Mouse (Mus musculus): ENCODE results near the gene Notch1. TPM values are rescaled to one million over a fixed set of nuclear protein-coding genes. Genes with fewer than 3 reads are reported as not detected.

Gene Notch1
- polyA plus RNA-seq, 1 experiment from 2014 or later, result 29.9 TPM

GRCm38 (mm10) chr2:26501651-26502141 is 14.8 kb downstream of the Notch1 start:
- Histone ChIP-seq H3K36me3 (ENCODE audit: control insufficient read depth, insufficient read depth, low read length) (no peaks in the 10 kb centered on the region), H3K4me1 (ENCODE audit: control insufficient read depth, insufficient read depth, low read length) (peaks cover 48% of the 10 kb centered on the region), H3K4me3 (ENCODE audit: low read depth, low read length) (peak overlapping the region; percentile 78), H3K27me3 (replicated peaks; ENCODE audit: control insufficient read depth, insufficient read depth, low read length) (peaks cover 7% of the 10 kb centered on the region; the same call in 1 of the 2 replicates), H3K4me2 (ENCODE audit: low read depth, low read length) (peak overlapping the region; percentile 75), H3K9me3 (ENCODE audit: control insufficient read depth, low read length) (no peaks in the 10 kb centered on the region), H3K9ac (ENCODE audit: low read depth, low read length) (peak overlapping the region; percentile 82), H3K27ac (replicated peaks; ENCODE audit: low read depth, low read length) (peak overlapping the region; percentile 79)
- ATAC-seq (ENCODE audit: low read depth) (0 out of 2 replicates have a peak, but pooled peaks have one; percentile 24), DNase-seq (ENCODE audit: low spot score) (peak; percentile 85)
- 3% methylated on average over 13 of the region's 15 CpGs for WGBS

GRCm38 (mm10) chr2:26500599-26501370 is 15.7 kb downstream of the Notch1 start:
- peak overlapping the region; percentile 78 for H3K4me3 ChIP-seq (ENCODE audit: low read depth, low read length)
- no peaks in the 10 kb centered on the region for H3K36me3 ChIP-seq (ENCODE audit: control insufficient read depth, insufficient read depth, low read length)
- ATAC-seq (ENCODE audit: low read depth) (peak; percentile 69), DNase-seq (ENCODE audit: low spot score) (peak; percentile 92)
- peaks cover 7% of the 10 kb centered on the region; the same call in 1 of the 2 replicates for H3K27me3 ChIP-seq (replicated peaks; ENCODE audit: control insufficient read depth, insufficient read depth, low read length)
- H3K4me1 ChIP-seq (ENCODE audit: control insufficient read depth, insufficient read depth, low read length), result peaks cover 43% of the 10 kb centered on the region
- no peaks in the 10 kb centered on the region for H3K9me3 ChIP-seq (ENCODE audit: control insufficient read depth, low read length)
- H3K27ac ChIP-seq (replicated peaks; ENCODE audit: low read depth, low read length), result peak overlapping the region; percentile 79
- 28% methylated on average over 14 of the region's 14 CpGs for WGBS
- H3K9ac ChIP-seq (ENCODE audit: low read depth, low read length), result peak overlapping the region; percentile 82; the same call in 1 of the 2 replicates
- H3K4me2 ChIP-seq (ENCODE audit: low read depth, low read length), result peak overlapping the region; percentile 75

- 75% methylated on average over 4 of the region's 4 CpGs for WGBS
- peak overlapping the region; percentile 61 for H3K27ac ChIP-seq (replicated peaks; ENCODE audit: low read depth, low read length)
- H3K27me3 ChIP-seq (replicated peaks; ENCODE audit: control insufficient read depth, insufficient read depth, low read length), result peaks cover 7% of the 10 kb centered on the region; the same call in 1 of the 2 replicates
- H3K9me3 ChIP-seq (ENCODE audit: control insufficient read depth, low read length), result no peaks in the 10 kb centered on the region
- peak overlapping the region; percentile 75 for H3K4me2 ChIP-seq (ENCODE audit: low read depth, low read length)
- no peaks in the 10 kb centered on the region for H3K36me3 ChIP-seq (ENCODE audit: control insufficient read depth, insufficient read depth, low read length)
- peaks cover 46% of the 10 kb centered on the region for H3K4me1 ChIP-seq (ENCODE audit: control insufficient read depth, insufficient read depth, low read length)
- H3K9ac ChIP-seq (ENCODE audit: low read depth, low read length), result peak overlapping the region; percentile 26; the same call in 1 of the 2 replicates
- DNase-seq (ENCODE audit: low spot score) (peak; percentile 54), ATAC-seq (ENCODE audit: low read depth) (no peak)
- H3K4me3 ChIP-seq (ENCODE audit: low read depth, low read length), result peak overlapping the region; percentile 78; the same call in 1 of the 2 replicates
Observed at GRCm38 (mm10) chr2:26500027-26500598, 16.4 kb downstream of the Notch1 start.

DNA sequence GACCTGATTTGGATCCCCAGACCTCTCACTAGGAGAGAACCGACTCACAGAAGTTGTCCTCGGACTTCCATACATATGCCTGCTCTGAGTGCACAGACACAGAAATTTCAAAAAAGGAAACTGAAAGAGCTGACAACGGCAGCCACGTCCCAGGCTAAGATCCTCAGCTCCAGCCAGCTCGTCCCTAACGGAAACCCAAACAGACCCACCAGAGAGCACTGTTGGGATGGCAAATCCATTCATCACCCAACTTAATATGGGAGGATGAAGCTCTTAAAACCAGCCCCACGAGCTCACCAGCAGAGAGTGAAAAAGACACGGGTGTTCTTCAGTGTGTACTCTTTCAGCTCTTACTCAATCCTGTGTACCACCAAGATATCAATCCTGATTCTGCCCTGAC is 17.8 kb downstream of the Notch1 start:
- no peak overlapping the region for H3K4me3 ChIP-seq (ENCODE audit: low read depth, low read length)
- DNase-seq (ENCODE audit: low spot score) (no peak), ATAC-seq (ENCODE audit: low read depth) (no peak)
- WGBS, result 75% methylated on average over 8 of the region's 8 CpGs
- no peak overlapping the region for H3K9ac ChIP-seq (ENCODE audit: low read depth, low read length)
- no peak overlapping the region for H3K27ac ChIP-seq (replicated peaks; ENCODE audit: low read depth, low read length)
- no peak overlapping the region for H3K4me2 ChIP-seq (ENCODE audit: low read depth, low read length)
- peaks cover 55% of the 10 kb centered on the region for H3K4me1 ChIP-seq (ENCODE audit: control insufficient read depth, insufficient read depth, low read length)
- H3K27me3 ChIP-seq (replicated peaks; ENCODE audit: control insufficient read depth, insufficient read depth, low read length), result peaks cover 7% of the 10 kb centered on the region; the same call in 1 of the 2 replicates
- no peaks in the 10 kb centered on the region for H3K9me3 ChIP-seq (ENCODE audit: control insufficient read depth, low read length)
- H3K36me3 ChIP-seq (ENCODE audit: control insufficient read depth, insufficient read depth, low read length), result no peaks in the 10 kb centered on the region

DNA sequence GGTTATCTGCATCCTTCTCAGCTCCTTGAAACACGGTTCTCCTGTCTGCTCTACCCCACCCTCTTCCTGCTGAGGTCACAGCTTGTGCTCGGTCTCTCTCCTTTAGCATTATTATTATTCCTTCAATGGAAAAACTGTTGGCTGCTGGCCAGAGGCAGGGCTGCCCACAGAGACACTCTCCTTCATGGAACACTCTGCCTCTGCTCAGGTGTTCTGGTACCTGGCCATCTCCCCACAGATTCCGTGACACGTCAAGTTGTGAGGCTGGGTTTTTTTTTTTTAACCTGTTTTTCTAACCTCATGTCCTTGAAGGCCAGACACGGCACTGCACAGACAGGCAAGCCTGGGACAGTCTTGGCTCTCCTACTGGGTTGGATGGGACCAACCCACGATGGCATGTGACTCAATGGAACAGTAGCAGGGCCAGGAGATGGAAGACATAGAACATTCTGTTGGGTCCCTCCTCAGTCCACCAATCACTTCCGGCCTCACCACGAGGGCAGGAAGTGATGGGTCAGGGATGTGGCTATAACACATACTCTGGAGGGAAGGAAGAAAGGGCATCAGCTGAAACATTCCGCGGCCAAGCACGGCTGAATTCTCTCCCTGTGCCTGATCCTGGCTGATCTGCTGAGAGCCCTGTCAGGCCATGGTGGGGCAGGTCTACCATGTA is 18.5 kb downstream of the Notch1 start:
- ATAC-seq (ENCODE audit: low read depth), result no peak
- H3K4me1 ChIP-seq (ENCODE audit: control insufficient read depth, insufficient read depth, low read length), result peaks cover 62% of the 10 kb centered on the region

GRCm38 (mm10) chr2:26496451-26496850 is 20.0 kb downstream of the Notch1 start:
- peaks cover 65% of the 10 kb centered on the region for H3K4me1 ChIP-seq (ENCODE audit: control insufficient read depth, insufficient read depth, low read length)
- no peak overlapping the region for H3K4me3 ChIP-seq (ENCODE audit: low read depth, low read length)
- no peak overlapping the region for H3K27ac ChIP-seq (replicated peaks; ENCODE audit: low read depth, low read length)
- peak; percentile 50 for DNase-seq (ENCODE audit: low spot score)
- no peaks in the 10 kb centered on the region for H3K36me3 ChIP-seq (ENCODE audit: control insufficient read depth, insufficient read depth, low read length)
- no peak; the same call in 1 of the 2 replicates for ATAC-seq (ENCODE audit: low read depth)
- H3K9ac ChIP-seq (ENCODE audit: low read depth, low read length), result no peak overlapping the region
- 84% methylated on average over 3 of the region's 3 CpGs for WGBS
- H3K9me3 ChIP-seq (ENCODE audit: control insufficient read depth, low read length), result no peaks in the 10 kb centered on the region
- H3K27me3 ChIP-seq (replicated peaks; ENCODE audit: control insufficient read depth, insufficient read depth, low read length), result no peaks in the 10 kb centered on the region
- H3K4me2 ChIP-seq (ENCODE audit: low read depth, low read length), result no peak overlapping the region

More for the DNA sequence above, 18.5 kb downstream of the Notch1 start:
- DNase-seq (ENCODE audit: low spot score), result peak; percentile 26
- no peaks in the 10 kb centered on the region for H3K9me3 ChIP-seq (ENCODE audit: control insufficient read depth, low read length)
- H3K9ac ChIP-seq (ENCODE audit: low read depth, low read length), result no peak overlapping the region
- no peaks in the 10 kb centered on the region for H3K36me3 ChIP-seq (ENCODE audit: control insufficient read depth, insufficient read depth, low read length)
- peaks cover 7% of the 10 kb centered on the region; the same call in 1 of the 2 replicates for H3K27me3 ChIP-seq (replicated peaks; ENCODE audit: control insufficient read depth, insufficient read depth, low read length)
- WGBS, result 63% methylated on average over 11 of the region's 11 CpGs
- no peak overlapping the region for H3K27ac ChIP-seq (replicated peaks; ENCODE audit: low read depth, low read length)
- no peak overlapping the region for H3K4me3 ChIP-seq (ENCODE audit: low read depth, low read length)
- H3K4me2 ChIP-seq (ENCODE audit: low read depth, low read length), result no peak overlapping the region

- Histone ChIP-seq H3K9ac (ENCODE audit: low read depth, low read length) (no peak overlapping the region), H3K36me3 (ENCODE audit: control insufficient read depth, insufficient read depth, low read length) (no peaks in the 10 kb centered on the region), H3K27ac (replicated peaks; ENCODE audit: low read depth, low read length) (no peak overlapping the region), H3K4me1 (ENCODE audit: control insufficient read depth, insufficient read depth, low read length) (peaks cover 63% of the 10 kb centered on the region), H3K4me2 (ENCODE audit: low read depth, low read length) (no peak overlapping the region), H3K9me3 (ENCODE audit: control insufficient read depth, low read length) (no peaks in the 10 kb centered on the region), H3K27me3 (replicated peaks; ENCODE audit: control insufficient read depth, insufficient read depth, low read length) (no peaks in the 10 kb centered on the region), H3K4me3 (ENCODE audit: low read depth, low read length) (no peak overlapping the region)
- DNase-seq (ENCODE audit: low spot score), result no peak
- 68% methylated on average over 2 of the region's 2 CpGs for WGBS
- no peak for ATAC-seq (ENCODE audit: low read depth)
Observed at GRCm38 (mm10) chr2:26495701-26496100, 20.8 kb downstream of the Notch1 start.

DNA sequence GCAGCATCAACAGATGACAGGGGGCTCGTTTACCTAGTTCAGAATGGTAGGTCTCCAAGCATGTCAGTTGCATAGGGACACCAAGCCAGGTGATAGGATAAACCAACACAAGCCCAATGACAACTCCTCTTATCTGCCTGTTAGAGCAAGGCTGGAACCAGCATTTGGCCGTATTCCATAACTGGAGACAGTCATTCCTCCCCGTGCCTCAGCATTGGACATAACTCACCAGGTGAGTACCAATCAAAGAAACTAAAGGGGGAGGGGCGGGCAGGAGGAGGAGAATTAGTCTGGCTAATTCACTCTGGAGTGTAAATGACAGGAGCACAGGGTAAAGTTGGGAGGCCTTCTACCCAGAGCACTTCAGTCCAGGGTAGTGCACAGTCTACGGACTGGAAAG is 21.5 kb downstream of the Notch1 start:
- ATAC-seq (ENCODE audit: low read depth) (no peak), DNase-seq (ENCODE audit: low spot score) (peak; percentile 28)
- H3K9me3 ChIP-seq (ENCODE audit: control insufficient read depth, low read length), result no peaks in the 10 kb centered on the region
- peaks cover 63% of the 10 kb centered on the region for H3K4me1 ChIP-seq (ENCODE audit: control insufficient read depth, insufficient read depth, low read length)
- no peak overlapping the region for H3K4me3 ChIP-seq (ENCODE audit: low read depth, low read length)
- H3K4me2 ChIP-seq (ENCODE audit: low read depth, low read length), result peak overlapping the region; percentile 31; the same call in 1 of the 2 replicates
- H3K36me3 ChIP-seq (ENCODE audit: control insufficient read depth, insufficient read depth, low read length), result no peaks in the 10 kb centered on the region
- WGBS, result 58% methylated on average over 5 of the region's 5 CpGs
- peak overlapping the region; percentile 74 for H3K27ac ChIP-seq (replicated peaks; ENCODE audit: low read depth, low read length)
- no peak overlapping the region for H3K9ac ChIP-seq (ENCODE audit: low read depth, low read length)
- no peaks in the 10 kb centered on the region for H3K27me3 ChIP-seq (replicated peaks; ENCODE audit: control insufficient read depth, insufficient read depth, low read length)
